Mouse (Mus musculus): ENCODE data around the gene Triobp.

DNA sequence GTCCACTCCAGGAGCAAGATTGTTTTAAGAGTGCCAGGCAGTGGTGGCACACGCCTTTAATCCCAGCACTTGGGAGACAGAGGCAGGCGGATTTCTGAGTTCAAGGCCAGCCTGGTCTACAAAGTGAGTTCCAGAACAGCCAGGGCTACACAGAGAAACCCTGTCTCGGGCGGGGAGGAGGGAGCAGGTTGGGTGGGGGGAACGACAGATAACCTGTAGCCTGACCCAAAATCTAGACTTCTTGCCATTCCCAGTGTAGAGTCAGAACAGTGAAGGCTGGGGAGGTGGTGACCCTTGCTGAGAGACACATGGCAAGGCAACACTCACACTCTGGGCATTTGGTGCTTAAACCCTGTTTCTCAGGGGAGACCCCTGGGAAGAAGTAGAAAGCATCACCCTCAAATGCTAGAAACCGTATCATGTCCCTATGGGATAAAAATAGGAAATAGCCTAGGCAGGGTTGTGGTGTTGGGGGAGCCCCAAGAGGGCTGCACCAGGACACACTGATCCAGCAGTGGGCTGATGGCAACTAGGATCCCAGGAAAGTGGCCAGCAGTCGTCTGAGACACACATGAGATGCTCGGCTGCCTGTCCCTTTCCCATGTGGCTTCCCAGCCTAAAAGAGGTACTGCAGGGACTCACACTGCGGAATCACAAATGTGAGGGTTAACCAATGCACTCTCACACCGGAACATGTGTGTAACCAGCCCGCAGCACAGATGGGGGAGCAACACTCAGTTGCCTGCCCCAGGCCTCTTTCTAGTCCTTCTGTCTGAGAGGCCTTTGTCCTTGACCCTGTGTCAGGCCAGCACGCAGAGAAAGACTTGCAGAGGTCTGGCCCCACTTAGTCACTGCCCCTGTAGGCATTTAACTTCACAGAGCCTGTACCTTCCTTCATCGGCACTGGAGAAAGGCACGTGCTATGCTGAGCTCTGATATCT lies 41.9 kb downstream of the Triobp start:
- TF ChIP-seq GATA1 (IDR thresholded peaks at IDR 0.05; ENCODE audit: low read length) (no peak), TAL1 (IDR thresholded peaks at IDR 0.05; ENCODE audit: low read length) (no peak)

Measured in erythroblast, embryonic 14.5 days (primary cell).